Mouse (Mus musculus) common myeloid progenitor, adult 5-6 weeks (primary cell): ENCODE results near the gene 2700081O15Rik. TPM values are rescaled to one million over a fixed set of nuclear protein-coding genes. Genes with fewer than 3 reads are reported as not detected.
"Not testable (repeated sequence)": the region's sequence is repeated elsewhere in the genome, so short reads cannot be mapped to it uniquely, and the experiment has no call there.

Experiments used
- ATAC-seq: replicated peaks from 2 replicates; pipeline ENCODE4 v1.8.0; 2016; ENCODE audit warnings: low read depth, mild to moderate bottlenecking, moderate TSS enrichment, inconsistent platforms; ENCODE audit not compliant: poor library complexity, severe bottlenecking
- total RNA-seq: library from RNA; stranded (forward); fragments of 200-1000, 187-1606 nt; gene quantifications from 2 replicates; pipeline ENCODE4 v1.2.3, GENCODE M21; 2017

Gene 2700081O15Rik
- 4.0 and 4.5 TPM in 2 replicates for total RNA-seq

DNA sequence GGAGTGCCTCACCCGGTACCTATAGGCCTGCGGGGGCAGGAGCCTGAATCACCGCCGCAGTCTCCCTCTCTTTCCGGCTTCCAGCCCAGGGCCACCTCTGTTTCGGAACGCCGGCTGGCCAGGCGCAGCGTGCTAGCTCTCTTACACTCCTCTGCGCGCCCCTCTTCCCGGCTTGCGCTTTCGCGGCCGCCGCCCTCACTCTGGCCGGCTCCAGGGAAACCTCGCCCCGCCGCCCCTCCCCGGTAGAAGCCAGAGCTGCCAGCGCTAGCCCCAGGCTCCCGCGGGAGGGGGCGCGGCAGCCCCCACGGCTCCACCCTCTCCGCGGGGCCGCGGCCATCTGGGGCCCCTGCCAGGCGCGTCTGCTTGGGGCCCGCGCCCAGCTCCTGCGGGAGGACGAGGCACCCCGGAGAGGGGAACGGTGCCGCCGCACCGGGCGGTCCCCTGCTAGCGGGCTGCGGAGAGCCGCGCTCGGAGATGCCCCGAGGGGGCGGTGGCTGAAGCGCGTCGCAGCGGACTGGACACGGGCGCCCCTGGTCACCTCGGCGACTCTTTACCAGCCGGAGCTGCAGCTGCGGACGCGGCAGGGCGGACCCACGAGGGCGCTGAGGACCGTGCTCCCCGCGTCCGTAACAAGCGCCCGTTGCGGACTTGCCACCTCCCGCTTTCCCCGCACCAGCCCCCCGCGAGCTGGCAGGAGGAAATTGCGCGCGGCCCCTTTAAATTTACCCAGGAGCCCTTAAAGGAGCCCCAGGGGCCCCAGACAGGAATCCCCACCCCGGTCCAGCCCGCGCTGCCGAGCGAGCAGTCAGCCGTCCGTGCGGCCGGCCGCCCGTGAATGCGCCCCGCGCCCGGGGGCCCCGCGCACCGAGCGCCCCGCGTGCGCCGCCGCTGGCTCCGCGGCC is at the start of gene 2700081O15Rik:
Gene 2700081O15Rik (plus strand): TSS at position 792 of the 902 bp plus-strand sequence.
- ATAC-seq: 0 out of 2 replicates have a peak, but pooled peaks have one; percentile 12

DNA sequence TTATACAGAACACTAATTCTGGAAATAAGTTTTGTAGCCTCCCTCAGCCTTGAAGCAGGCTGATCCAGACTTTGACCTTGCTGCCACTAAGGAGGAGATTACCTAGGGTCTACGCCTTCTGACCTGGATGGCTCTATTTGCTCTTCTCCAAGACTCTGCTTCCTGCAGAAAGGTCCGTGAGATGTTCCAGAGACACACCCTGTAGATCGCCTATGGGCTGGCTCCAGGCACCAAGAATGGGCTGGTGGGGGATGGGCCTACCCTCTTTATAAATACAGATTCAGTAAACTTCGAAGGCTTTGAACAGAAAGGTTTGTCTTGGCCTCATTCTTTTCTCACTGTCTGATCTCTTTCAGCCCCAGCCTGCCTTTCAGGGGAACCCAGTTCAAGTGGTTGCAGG is 48.0 kb upstream of the 2700081O15Rik start:
- ATAC-seq: not testable (repeated sequence)

GRCm38 (mm10) chr19:7374491-7374890 is 42.9 kb upstream of the 2700081O15Rik start:
- no peak for ATAC-seq

- no peak for ATAC-seq
These were observed 39.8 kb upstream of the 2700081O15Rik start for GRCm38 (mm10) chr19:7377639-7378038.

DNA sequence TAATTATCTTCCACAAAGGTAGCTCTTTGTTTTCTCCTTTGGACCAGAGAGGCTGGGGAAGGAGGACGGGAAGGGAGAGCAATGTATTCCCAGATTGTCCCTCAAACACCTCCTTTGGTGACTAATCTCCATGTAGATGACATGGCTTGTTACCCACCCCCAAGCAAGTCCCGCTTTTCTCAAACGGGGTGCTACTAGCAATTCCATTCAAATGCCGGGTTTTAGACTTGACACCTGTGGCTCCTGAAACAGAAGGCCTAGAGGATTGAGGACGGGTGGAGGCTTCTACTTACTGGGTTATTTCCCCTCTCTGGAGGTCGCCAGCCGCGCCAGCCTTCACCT is 35.5 kb upstream of the 2700081O15Rik start:
- ATAC-seq: no peak

GRCm38 (mm10) chr19:7382248-7382902 is 35.0 kb upstream of the 2700081O15Rik start:
- peak; percentile 36; the same call in 1 of the 2 replicates for ATAC-seq

GRCm38 (mm10) chr19:7382903-7383865 is 34.2 kb upstream of the 2700081O15Rik start, which contains the start of gene Spindoc:
Gene Spindoc, minus strand, starts transcription at chr19:7382994.
- ATAC-seq: peak; percentile 95

DNA sequence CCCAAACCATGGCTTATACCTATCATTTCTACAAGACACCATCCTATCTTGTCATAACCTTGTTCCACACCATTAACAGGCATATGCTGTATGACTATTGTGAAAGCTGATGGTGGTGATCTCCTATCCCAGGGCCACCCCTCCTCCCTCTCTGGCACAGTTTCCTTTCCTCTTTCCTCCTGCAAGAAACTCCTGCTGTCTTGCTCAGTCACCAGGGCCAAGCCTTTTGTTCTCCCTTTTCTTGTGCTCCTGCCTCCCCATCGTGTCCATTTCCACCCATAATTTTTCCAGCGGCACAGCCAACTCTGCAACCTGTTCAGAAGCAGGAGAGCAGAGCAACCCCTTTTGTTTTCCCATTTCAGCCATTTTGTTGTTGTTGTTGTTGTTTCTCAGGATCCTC is 31.4 kb upstream of the 2700081O15Rik start:
- ATAC-seq: no peak

DNA sequence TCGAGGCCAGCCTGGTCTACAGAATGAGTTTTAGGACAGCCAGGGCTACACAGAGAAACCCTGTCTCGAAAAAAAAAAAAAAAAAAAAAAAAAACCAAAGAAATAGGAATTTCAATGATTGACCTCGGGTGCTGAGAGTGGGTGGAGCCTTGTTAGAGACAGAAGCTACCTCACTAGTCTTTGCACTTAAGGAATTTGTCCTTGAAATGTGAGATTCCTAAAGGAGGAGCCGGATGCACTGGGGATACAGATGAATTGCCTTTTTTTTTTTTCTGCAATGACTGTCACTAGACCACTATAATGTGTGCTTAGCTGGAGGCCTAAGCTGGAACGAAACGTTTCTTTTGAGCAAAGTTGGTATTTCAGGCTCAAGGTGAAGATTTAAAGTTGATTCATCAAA is 28.9 kb upstream of the 2700081O15Rik start:
- ATAC-seq: no peak

GRCm38 (mm10) chr19:7396867-7397826 is 20.3 kb upstream of the 2700081O15Rik start:
- ATAC-seq: not testable (repeated sequence)

DNA sequence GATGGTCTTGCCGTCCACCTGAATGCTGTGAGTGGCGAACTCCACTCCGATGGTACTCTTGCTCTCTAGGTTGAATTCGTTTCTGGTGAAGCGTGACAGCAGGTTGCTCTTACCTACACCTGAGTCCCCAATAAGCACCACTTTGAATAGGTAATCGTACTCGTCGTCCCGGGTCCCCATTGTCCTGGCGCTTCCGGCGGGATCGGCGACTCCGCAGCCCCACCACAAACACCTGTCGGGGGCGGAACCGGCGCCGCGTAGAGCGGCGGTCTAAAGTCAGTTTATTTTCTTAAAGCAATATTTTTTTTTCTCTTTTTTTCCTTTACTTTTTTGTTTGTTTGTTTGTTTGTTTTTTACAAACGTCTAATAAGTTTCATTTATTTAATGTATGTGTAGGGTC is 18.5 kb upstream of the 2700081O15Rik start:
- ATAC-seq: peak; percentile 62; the same call in 1 of the 2 replicates

DNA sequence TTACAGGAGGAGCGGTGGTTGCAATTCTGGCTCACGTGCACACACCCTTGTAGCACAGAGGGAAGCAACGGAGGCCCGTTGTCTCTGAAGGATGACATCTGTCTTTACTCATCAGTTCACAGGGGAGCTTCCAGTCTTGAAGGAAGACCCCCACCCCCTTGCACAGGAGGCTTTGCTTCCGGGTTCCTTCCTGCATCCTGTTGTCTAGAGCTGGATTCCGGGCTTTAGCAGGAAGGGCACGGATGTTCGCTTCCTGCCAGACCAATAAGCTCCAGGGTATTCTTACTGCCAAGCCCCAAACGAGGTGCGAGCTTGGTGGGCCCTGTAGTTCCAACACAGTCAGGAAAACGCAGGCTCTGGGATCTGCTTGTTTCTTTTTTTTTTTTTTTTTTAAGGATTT is 16.8 kb upstream of the 2700081O15Rik start:
- no peak for ATAC-seq

- no peak for ATAC-seq
These were observed 12.7 kb upstream of the 2700081O15Rik start for GRCm38 (mm10) chr19:7404623-7405229.

DNA sequence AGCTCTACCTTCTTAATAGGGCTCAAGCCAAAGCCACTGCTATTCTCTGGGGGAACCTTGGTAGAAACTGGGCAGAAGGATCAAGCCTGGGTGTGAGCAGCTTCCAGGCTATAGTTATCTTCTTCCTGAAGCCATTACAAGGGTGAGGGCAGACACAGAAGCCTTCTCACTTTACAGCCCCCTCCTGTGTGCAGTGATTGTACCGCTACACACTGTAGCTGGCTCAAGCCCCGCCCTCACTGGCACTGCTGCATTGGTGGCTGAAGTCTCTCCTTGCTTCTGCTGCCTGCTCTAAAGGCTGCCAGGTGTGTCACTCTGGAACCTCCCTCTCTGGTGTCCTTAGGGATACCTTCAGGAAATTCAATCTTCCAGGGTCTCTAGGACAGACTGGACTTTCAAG is 5.1 kb upstream of the 2700081O15Rik start:
- ATAC-seq: no peak

DNA sequence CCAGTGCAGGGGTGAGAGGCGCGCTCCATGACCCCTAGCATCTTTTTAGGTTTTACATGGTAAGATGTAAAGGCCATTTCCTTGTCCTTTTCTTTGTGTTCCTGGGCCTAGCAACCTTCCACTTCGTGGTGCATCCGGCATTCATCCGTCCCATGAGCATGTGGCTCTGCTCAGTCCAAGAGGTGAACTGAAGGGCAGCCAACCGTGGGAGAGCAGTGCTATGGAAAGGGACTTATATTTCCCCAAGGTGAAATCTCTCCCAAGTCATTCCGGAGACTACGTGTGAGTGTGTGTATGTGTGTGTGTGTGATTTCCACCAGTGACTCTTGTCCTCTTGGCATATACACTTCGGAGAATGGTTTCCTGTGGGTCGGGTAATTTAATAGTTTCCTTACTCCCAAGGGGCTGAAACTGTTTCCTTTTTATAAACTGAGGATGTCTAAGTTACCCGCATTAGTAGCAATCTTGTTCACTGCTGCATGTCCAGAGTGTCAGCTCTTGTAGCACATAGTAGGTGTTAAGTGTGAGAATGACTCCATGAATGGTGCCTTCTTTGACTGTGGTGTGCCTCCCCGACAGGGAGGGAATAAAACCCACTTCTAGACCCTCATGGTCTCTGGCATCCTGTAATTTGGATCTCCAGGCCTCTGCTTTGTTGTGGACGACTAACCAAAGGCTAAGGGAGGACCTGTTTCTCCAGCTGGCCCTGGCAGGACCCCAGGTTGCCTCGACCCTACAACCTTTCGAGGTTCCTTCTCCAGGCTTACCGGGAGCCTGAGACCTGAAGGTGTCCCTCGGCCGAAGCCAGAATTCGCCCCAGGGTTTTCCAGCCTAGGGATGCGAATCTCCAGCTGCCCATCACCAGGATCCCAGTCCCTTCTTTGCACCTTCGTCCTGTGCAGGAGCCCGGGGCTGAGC is 1.2 kb upstream of the 2700081O15Rik start:
- no peak for ATAC-seq

DNA sequence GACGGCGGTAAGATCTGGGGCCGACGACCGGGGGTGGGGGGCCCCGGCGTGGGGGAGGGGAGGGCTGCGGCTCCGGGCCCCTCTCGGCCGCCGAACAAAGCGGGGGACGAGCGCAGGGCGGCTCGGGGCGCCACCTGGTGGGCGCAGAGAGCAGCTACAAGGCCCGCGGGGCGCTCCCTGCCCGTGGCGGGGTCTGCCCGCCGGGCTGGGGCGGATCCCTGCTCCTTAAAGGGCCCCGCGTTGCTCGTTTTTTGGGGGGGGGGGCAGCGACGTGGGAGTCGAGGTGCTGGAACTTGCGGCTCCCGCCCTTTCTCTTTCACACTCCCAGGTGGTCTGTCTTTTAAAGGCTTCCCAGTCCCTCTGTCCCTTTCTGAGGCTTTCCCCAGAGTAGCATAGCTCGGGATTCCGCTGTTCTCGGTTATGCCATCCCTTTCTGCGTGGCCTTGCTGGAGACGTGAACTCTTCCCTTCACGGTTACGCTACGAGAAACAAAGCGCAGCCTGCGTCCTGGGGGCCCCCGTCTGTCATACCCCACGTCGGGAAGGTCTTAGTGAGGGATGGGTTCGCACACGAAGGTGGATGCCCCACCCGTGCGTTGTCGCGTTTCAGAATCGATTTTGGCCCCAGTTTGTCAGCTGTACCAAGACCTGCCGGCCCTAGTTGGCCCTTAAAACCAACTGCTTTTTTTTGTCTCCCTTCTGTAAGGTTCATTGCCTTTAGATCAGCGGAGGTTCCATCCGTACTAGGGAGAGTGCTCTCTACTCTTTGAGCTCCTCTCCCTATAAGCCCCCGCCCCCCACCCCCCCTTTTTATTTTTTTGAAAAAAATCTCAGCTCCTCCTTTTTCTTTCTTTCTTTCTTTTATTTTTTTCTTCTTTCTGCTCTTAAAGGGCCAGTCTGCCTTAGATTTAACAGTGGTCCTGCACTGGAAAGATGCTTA is 755 bp downstream of the 2700081O15Rik start:
- ATAC-seq: peak; percentile 70
